Mouse (Mus musculus) MN1 (cell line): ENCODE results near the gene As3mt.

Source experiments
- DNase-seq: peaks from one replicate; pipeline ENCODE4 v3.0.0-alpha.2; 2016; ENCODE audit warnings: low spot score

As3mt gene

DNA sequence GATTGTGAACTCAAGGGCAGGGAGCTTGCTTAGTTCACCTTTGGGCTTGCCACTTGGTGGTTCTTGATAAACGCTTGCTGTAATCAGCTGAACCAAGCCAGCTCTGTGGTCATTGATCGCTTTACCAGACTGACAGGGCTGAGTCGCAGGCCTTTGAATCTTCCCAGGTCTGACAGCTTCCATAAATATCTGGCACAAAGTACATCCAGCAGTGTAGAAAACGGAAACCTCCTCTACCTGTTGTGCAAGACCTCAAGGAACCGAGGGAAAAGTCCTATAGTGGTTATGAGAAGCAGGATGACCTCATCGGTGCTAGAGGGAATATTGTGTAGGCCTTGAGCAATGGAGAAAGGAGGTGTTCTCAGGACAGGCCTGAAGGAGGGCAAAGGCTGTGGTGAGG lies 77.2 kb downstream of the As3mt start:
- no peak for DNase-seq

DNA sequence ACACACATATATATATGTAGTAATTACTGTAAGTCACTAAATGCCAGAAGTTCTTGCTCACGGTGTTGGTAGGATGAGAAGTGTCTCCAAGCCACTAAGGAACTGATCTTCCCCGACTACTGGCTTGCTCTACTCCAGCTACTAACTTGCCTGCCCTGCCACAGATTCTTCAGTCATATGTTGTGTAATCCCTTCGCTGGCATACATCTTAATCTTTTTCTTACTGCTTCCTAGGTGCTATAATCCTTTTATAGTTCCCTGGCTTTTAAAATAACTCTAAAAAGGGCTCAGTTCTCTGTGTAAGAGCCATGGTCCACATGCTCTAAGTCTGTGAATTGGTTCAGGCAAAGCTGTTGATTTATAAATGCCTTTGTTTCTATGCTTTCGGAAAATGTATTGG lies 78.4 kb downstream of the As3mt start:
- no peak for DNase-seq

DNA sequence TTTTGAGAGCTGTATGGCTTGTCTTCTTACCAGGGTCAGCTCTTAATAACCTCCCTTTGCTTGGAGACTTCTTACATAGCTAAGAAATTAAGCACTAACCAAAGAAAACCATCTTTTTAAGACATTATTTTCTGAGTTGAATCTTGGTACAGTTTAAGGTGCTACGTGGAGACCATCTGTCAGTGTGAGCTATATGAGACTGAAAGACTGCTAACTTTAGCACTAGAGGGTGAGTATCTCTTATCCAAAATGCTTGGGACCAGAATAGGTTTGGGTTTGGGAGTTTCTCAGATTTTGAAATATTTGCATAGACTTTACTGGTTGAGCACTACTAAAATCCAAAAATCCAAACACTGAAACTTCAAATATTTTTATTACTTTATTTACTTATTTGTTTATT lies 82.5 kb downstream of the As3mt start:
- no peak for DNase-seq
